Mouse (Mus musculus) heart, embryonic 15.5 days (tissue): ENCODE measurements at regions not wholly inside any gene's neighbourhood (a gene's known extent, or its start where the extent isn't known, plus 50 kb on each side); places are given as distances from the start of the nearest gene placed in this dataset.

Source experiments
- ATAC-seq: fragments of 200-750 bp; cut with Nextera tagmentation; replicated peaks from 2 replicates; pipeline ENCODE4 v1.8.0; 2017; ENCODE audit warnings: low read depth, moderate TSS enrichment; ENCODE audit not compliant: insufficient number of reproducible peaks, insufficient read depth, low FRiP score
- H3K27ac ChIP-seq: fragments of 300-500 bp; sonication (generic); 2 replicates; pipeline ENCODE4 v1.5.1; 2015; ENCODE audit warnings: mild to moderate bottlenecking, inconsistent platforms
- H3K27me3 ChIP-seq: fragments of 300-500 bp; sonication (generic); 2 replicates; pipeline ENCODE4 v1.6.1; 2015; ENCODE audit warnings: inconsistent platforms
- H3K36me3 ChIP-seq: fragments of 300-500 bp; sonication (generic); 2 replicates; pipeline ENCODE4 v1.6.1; 2015; ENCODE audit warnings: mild to moderate bottlenecking, inconsistent platforms
- H3K4me1 ChIP-seq: fragments of 300-500 bp; sonication (generic); replicated peaks from 2 replicates; pipeline ENCODE4 v1.6.1; 2015; ENCODE audit warnings: inconsistent platforms
- H3K4me2 ChIP-seq: fragments of 300-500 bp; sonication (generic); 2 replicates; pipeline ENCODE4 v1.6.1; 2015; ENCODE audit warnings: inconsistent platforms, mild to moderate bottlenecking, moderate library complexity
- H3K4me3 ChIP-seq: fragments of 300-500 bp; sonication (generic); 2 replicates; pipeline ENCODE4 v1.5.1; 2015; ENCODE audit warnings: mild to moderate bottlenecking, inconsistent platforms
- H3K9ac ChIP-seq: fragments of 300-500 bp; sonication (generic); 2 replicates; pipeline ENCODE4 v1.6.1; 2015; ENCODE audit warnings: mild to moderate bottlenecking, inconsistent platforms
- H3K9me3 ChIP-seq: fragments of 300-500 bp; sonication (generic); replicated peaks from 2 replicates; pipeline ENCODE4 v1.6.1; 2016; ENCODE audit warnings: inconsistent platforms
- WGBS: fragments of 180-500 bp; shearing (Covaris S2); methylation state at CpG from one replicate; pipeline ENCODE4 v1.1.7; 2015; ENCODE audit warnings: mixed read lengths; 5-methylcytosine and 5-hydroxymethylcytosine counted together

DNA sequence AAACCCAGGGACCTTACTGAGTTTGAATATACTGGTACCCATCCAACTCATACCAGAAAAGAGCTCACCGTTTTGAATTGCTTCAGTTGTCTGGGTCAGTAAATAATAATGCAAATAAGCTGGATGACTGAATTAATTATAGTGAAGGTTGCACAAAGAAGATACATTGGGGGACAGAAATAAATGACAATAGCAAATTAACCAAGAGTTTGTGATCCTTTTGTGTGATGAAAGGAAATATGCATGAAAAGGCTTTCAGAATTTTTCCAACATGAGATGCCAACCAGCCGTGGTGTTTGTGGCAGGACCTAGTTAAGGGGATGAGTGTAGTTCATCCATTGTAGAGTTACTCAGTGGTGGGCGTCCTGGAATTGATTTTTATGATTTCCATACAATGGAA lies 186.5 kb upstream of the Pik3r1 start:
- Histone ChIP-seq H3K36me3 (no peaks in the 10 kb centered on the region), H3K9me3 (no peaks in the 10 kb centered on the region), H3K27ac (no peak overlapping the region), H3K4me2 (no peak overlapping the region), H3K27me3 (no peaks in the 10 kb centered on the region), H3K4me1 (peaks cover 3% of the 10 kb centered on the region; the same call in 1 of the 2 replicates), H3K4me3 (no peak overlapping the region), H3K9ac (no peak overlapping the region)
- ATAC-seq: no peak
- WGBS: 83% methylated on average over 3 of the region's 3 CpGs

DNA sequence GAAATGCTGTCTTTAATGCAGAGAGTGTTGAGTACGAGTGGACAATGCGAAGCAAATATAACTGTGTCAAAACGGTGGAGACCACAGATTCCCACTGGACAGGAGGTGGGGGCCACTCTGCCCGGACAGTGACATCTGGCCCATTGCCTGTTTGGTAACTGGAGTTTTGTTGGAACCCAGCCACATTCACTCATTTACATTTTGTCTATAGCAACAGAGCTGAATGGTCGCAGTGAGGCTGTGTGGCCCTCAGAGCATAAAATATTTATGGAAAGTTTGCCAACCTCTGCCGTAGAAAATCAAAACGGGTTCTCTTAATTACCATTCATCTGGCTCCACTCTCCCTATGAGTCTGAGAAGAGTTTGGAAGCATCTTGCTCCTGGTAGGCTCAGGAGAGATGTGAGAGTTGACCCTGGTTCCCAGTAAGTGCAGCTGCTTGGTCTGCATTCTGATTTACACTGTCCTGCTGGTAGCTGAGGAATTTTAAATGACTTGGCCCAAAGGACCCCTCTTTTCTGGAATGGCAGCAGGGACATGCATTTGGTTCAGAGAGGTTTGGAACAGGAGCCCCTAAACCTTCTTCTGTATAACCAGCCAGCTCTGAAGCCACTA lies 187.9 kb upstream of the Pik3r1 start:
- H3K4me2 ChIP-seq: no peak overlapping the region
- no peak overlapping the region for H3K27ac ChIP-seq
- H3K4me3 ChIP-seq: no peak overlapping the region
- H3K36me3 ChIP-seq: no peaks in the 10 kb centered on the region
- peaks cover 3% of the 10 kb centered on the region; the same call in 1 of the 2 replicates for H3K4me1 ChIP-seq
- no peak for ATAC-seq
- no peak overlapping the region for H3K9ac ChIP-seq
- no peaks in the 10 kb centered on the region for H3K9me3 ChIP-seq
- H3K27me3 ChIP-seq: no peaks in the 10 kb centered on the region
- 69% methylated on average over 7 of the region's 7 CpGs for WGBS

DNA sequence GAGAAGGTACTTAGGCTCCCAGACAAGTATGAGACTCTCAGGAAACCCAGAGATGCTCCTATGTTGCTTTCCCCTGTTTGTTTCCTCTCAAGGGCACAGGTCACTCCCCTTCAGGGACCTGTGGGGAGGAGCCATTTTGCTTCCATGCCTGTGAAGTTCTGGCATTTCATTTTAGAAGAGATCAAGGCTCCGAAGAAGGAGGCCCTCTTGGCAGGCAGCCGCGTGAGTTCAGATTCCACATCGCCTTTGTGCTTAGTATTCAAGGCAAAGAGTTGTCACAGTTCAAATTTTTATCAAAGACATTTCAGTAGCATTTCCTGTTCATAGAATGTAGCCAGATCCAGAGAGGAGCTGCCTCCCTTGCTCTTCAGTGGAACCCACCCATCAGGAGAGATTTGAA lies 189.8 kb upstream of the Pik3r1 start:
- H3K27ac ChIP-seq: no peak overlapping the region
- 42% methylated on average over 4 of the region's 4 CpGs for WGBS
- ATAC-seq: no peak

DNA sequence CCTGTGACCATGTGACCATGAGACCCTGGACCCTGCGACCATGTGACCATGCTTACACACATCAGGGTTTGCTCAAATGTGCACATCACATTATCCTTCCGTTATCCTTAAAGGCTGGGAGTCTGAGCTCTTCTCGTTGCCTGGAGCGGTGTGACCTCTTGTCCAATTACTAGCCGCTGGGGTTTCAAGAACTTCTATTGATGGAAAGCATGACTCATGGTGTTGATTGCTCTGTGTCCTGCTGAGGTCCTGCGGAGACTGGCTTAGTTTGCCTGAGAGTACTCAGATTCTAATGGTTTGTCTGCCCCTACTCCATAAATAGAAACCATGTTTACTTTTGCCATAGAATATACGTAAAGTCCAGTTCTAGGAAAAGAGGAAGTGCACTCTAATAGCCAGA lies 197.5 kb upstream of the Pik3r1 start:
- Histone ChIP-seq H3K36me3 (no peaks in the 10 kb centered on the region), H3K4me2 (no peak overlapping the region), H3K27me3 (no peaks in the 10 kb centered on the region), H3K4me3 (no peak overlapping the region), H3K9ac (no peak overlapping the region), H3K9me3 (no peaks in the 10 kb centered on the region), H3K4me1 (no peaks in the 10 kb centered on the region), H3K27ac (no peak overlapping the region)
- ATAC-seq: no peak
- WGBS: 45% methylated on average over 7 of the region's 7 CpGs

More for the DNA sequence above, 189.8 kb upstream of the Pik3r1 start:
- H3K4me1 ChIP-seq: peaks cover 3% of the 10 kb centered on the region; the same call in 1 of the 2 replicates
- no peaks in the 10 kb centered on the region for H3K9me3 ChIP-seq
- H3K27me3 ChIP-seq: no peaks in the 10 kb centered on the region
- H3K4me3 ChIP-seq: no peak overlapping the region
- no peaks in the 10 kb centered on the region for H3K36me3 ChIP-seq
- no peak overlapping the region for H3K4me2 ChIP-seq
- H3K9ac ChIP-seq: no peak overlapping the region

DNA sequence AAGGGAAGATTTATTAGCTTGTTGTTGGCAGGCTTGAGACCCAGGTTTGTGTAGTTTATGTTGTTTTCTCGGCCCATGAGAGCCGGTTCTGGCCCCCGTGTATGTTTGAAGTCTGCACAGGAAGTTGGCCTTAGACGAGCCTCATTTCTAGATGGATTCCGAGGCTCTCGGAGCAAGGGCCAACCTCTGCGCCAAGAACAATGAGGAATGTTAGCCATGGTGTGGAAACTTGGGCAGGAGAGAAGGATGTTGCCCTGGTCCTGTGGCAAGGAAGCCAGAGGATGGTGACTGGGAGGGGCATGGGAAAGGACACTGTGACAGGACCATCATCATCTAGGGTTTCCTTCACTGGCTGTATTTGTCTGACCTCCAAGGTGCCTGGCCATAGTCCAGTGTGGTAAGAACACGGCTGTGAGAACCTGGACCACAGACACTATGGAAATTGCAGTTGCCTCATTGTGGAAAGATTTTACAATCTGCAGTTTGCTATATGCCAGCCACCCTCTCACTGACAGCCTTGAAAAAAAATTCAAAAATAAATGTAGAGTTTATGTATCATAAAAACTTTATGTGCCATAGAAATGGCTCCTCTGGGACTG lies 198.9 kb upstream of the Pik3r1 start:
- Histone ChIP-seq H3K9me3 (no peaks in the 10 kb centered on the region), H3K27ac (no peak overlapping the region), H3K4me1 (no peaks in the 10 kb centered on the region), H3K36me3 (no peaks in the 10 kb centered on the region), H3K4me2 (no peak overlapping the region), H3K27me3 (no peaks in the 10 kb centered on the region), H3K4me3 (no peak overlapping the region), H3K9ac (no peak overlapping the region)
- no peak for ATAC-seq
- WGBS: 78% methylated on average over 8 of the region's 8 CpGs

DNA sequence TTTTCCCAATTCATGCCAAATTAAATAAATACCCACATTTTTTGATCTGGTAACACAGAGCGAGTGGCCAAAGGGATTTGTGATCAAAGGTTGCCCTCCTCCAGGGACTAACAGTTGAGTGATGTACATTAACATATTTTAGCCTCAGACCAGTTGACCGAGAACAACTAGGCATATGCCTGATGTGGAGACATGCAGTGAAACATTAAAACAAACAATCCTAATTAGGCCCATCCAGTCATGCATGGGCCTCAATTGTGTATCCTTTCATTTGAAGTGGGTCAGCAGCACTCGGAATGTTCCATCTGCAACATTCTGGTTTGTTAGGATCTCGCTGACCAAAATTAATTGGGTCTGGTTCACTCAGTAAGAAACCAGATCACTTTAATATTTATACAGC lies 199.4 kb upstream of the Pik3r1 start:
- H3K27ac ChIP-seq: no peak overlapping the region
- H3K4me3 ChIP-seq: no peak overlapping the region
- no peaks in the 10 kb centered on the region for H3K4me1 ChIP-seq
- H3K36me3 ChIP-seq: no peaks in the 10 kb centered on the region
- no peak overlapping the region for H3K4me2 ChIP-seq
- ATAC-seq: no peak
- H3K9me3 ChIP-seq: no peaks in the 10 kb centered on the region
- H3K9ac ChIP-seq: no peak overlapping the region
- 83% methylated on average over 4 of the region's 4 CpGs for whole genome bisulfite sequencing
- H3K27me3 ChIP-seq: no peaks in the 10 kb centered on the region

DNA sequence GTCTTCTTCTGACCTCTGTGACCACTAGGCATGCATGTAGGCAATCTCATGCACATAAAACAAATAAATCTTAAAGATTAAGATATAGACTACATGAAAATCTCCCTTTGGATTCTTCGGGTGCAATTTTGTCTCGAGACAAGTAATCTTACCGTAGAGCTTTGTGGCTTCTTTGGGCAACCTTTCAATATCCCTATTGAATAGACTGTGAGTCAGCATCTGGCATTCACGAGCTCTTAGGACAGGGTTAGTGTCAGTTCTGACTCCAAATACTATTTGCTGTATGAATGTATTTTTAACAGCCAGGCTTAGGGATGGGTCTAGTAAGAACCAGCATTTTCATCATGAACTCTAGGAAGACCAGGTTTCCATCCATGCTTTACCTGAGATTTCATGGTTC lies 208.7 kb upstream of the Pik3r1 start:
- Histone ChIP-seq H3K27ac (no peak overlapping the region), H3K4me3 (no peak overlapping the region), H3K9ac (no peak overlapping the region), H3K4me1 (0 out of 2 replicates have a peak, but pooled peaks cover 3% of the 10 kb centered on the region), H3K27me3 (no peaks in the 10 kb centered on the region), H3K36me3 (no peaks in the 10 kb centered on the region), H3K9me3 (no peaks in the 10 kb centered on the region), H3K4me2 (no peak overlapping the region)
- no peak for ATAC-seq
- WGBS: 86% methylated on average over 4 of the region's 4 CpGs

DNA sequence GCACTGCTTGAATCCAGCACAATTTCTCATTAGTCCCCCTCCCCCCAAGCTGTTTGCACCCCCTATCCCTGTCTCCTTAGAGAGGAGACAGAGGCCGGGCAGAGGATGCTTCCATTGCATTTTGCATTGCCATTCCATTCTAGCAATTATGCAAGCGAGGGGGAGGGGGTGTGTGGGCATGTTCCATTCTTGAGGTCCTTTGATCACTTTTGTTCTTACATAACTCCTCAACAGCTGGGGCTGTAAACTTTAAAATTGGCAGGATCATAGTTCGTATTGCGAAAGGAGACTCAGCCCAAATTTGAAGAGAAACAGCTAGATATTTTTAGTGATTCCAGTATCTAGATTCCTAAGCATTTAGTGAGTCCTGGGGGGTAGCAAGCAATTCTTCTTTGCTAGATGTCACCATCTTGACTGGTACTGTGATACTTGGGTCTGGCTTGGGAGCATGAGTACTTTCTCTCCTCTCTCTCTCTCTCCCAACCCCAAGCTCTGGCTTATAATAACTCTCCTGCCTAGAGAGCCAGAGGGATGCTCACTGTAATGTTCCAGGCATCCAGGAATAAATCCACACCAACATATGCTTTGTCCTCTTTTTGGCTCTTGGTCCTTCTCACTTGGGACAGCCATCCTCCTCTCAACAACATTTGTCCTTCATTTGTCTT lies 212.3 kb upstream of the Pik3r1 start:
- Histone ChIP-seq H3K27ac (no peak overlapping the region), H3K4me2 (no peak overlapping the region), H3K4me3 (no peak overlapping the region), H3K27me3 (no peaks in the 10 kb centered on the region), H3K9ac (no peak overlapping the region), H3K4me1 (no peaks in the 10 kb centered on the region), H3K36me3 (no peaks in the 10 kb centered on the region), H3K9me3 (no peaks in the 10 kb centered on the region)
- no peak for ATAC-seq
- WGBS: 74% methylated on average over 4 of the region's 4 CpGs

DNA sequence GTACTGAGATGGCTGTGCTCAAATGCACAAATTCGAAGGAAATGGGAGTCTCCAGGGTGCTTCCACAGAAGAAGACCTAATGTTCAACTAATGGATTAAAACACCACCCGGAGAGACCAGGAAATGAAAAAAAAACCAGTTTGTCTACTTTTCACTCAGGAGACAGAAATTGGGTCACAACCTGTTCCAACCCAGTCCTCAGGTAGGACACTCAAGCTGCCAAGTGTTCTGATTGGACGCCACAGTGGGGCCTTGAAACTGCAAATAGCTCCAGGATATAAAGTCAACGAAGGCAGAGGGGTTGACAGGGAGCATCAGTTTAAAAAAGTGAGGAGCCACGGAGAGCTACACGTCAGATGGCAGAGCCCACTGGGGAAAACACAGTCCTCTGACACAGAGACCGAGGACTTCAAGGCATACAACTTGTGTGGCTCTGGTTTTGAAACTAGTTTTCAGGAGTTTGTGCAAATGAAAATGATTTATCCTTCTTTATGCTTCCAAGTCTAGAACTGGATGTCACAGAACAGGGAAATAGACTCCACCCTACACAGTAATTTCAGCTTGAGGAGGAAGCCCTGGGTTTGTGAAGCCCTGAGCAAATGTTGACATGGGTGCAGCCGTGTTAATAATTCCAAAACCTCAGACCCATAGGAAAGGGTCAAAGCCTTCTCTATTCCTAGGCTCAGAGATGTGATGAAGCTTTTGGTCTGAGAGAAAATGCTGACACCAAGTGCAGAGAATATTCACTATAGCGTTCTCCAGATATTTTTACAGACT lies 220.8 kb upstream of the Pik3r1 start:
- H3K4me3 ChIP-seq: no peak overlapping the region
- no peak overlapping the region for H3K9ac ChIP-seq
- H3K4me2 ChIP-seq: no peak overlapping the region
- no peaks in the 10 kb centered on the region for H3K4me1 ChIP-seq
- no peak overlapping the region for H3K27ac ChIP-seq
- no peaks in the 10 kb centered on the region for H3K9me3 ChIP-seq
- 80% methylated on average over 9 of the region's 9 CpGs for WGBS
- no peaks in the 10 kb centered on the region for H3K27me3 ChIP-seq
- H3K36me3 ChIP-seq: no peaks in the 10 kb centered on the region
- no peak for ATAC-seq

DNA sequence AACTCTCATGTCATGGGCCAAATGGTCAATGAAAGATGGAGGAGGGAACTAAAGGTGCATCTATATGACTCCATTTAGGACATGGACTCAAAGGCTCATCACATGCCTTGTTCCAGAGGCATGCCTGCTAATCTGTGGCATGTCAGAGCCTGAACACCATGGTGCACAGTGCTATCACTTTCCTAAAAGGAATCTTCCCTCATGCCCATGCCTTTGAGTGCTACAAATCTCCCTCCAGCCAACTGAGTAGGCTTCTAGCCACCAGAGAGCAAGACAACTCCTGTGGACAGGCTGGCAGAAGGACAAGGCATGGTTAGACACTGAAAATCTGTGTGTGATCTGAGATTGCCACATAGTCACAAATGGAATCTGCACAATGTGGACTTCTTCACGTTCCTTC lies 223.7 kb upstream of the Pik3r1 start:
- H3K36me3 ChIP-seq: no peaks in the 10 kb centered on the region
- 68% methylated on average over 1 of the region's 1 CpGs for WGBS

DNA sequence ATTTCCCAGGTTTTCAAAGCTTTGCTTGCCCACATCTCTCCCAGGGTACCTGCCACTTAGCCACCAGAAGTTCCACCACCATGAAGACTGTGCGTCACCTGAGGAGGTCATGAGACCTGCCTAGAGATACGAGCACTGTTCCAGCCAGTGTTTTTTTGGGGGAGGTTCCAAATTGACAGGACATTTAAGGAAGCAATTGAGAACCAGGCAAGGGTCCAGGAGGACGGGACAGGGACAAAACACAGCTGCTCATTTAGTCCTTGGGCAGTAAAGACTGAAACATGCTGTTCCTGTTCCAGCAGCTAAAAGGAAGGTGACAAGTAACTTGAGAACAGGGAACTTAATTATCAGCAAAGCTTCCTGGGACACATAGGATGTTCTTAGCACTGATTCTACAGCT lies 226.8 kb upstream of the Pik3r1 start:
- no peak overlapping the region for H3K4me2 ChIP-seq
- H3K27ac ChIP-seq: no peak overlapping the region
- H3K27me3 ChIP-seq: no peaks in the 10 kb centered on the region
- H3K9me3 ChIP-seq: no peaks in the 10 kb centered on the region
- peaks cover 10% of the 10 kb centered on the region for H3K4me1 ChIP-seq
- 32% methylated on average over 3 of the region's 3 CpGs for WGBS
- ATAC-seq: no peak; the same call in 1 of the 2 replicates
- no peaks in the 10 kb centered on the region for H3K36me3 ChIP-seq
- H3K9ac ChIP-seq: no peak overlapping the region
- H3K4me3 ChIP-seq: no peak overlapping the region

More for the DNA sequence above, 223.7 kb upstream of the Pik3r1 start:
- Histone ChIP-seq H3K4me2 (no peak overlapping the region), H3K9me3 (no peaks in the 10 kb centered on the region), H3K4me3 (no peak overlapping the region), H3K9ac (no peak overlapping the region), H3K27ac (no peak overlapping the region), H3K4me1 (peaks cover 10% of the 10 kb centered on the region), H3K27me3 (no peaks in the 10 kb centered on the region)
- ATAC-seq: no peak
